Mouse (Mus musculus): ENCODE measurements around the gene Lrfn4. TPM values are rescaled to one million over a fixed set of nuclear protein-coding genes. Genes with fewer than 3 reads are reported as not detected.
A peak's percentile ranks its signal among the peaks of the same experiment; 100 is the strongest.

Lrfn4 gene
- polyA plus RNA-seq, 1 experiment from 2014 or later, result 0.28 TPM

GRCm38 (mm10) chr19:4567665-4568064 is 47.8 kb downstream of the Lrfn4 start:
- no peak for ATAC-seq (ENCODE audit: low read depth)
- peak overlapping the region; percentile 57 for H3K9ac ChIP-seq (ENCODE audit: low read depth, low read length)
- H3K4me2 ChIP-seq (ENCODE audit: low read depth, low read length), result no peak overlapping the region
- H3K4me3 ChIP-seq (ENCODE audit: low read depth, low read length), result no peak overlapping the region
- WGBS (ENCODE audit: insufficient replicate concordance), result 34% methylated on average over 2 of the region's 2 CpGs
- no peaks in the 10 kb centered on the region for H3K36me3 ChIP-seq (ENCODE audit: control insufficient read depth, insufficient read depth)
- H3K9me3 ChIP-seq (replicated peaks; ENCODE audit: control insufficient read depth, low read length), result no peaks in the 10 kb centered on the region
- peak overlapping the region; percentile 99 for H3K27ac ChIP-seq (ENCODE audit: low read length)
- H3K27me3 ChIP-seq (ENCODE audit: control insufficient read depth, insufficient read depth, low read depth, low read length), result no peaks in the 10 kb centered on the region
- peaks cover 79% of the 10 kb centered on the region for H3K4me1 ChIP-seq (ENCODE audit: control insufficient read depth, low read depth, low read length)

- no peaks in the 10 kb centered on the region for H3K9me3 ChIP-seq (replicated peaks; ENCODE audit: control insufficient read depth, low read length)
- no peaks in the 10 kb centered on the region for H3K36me3 ChIP-seq (ENCODE audit: control insufficient read depth, insufficient read depth)
- H3K4me2 ChIP-seq (ENCODE audit: low read depth, low read length), result peak overlapping the region; percentile 6; the same call in 1 of the 2 replicates
- 51% methylated on average over 2 of the region's 2 CpGs for WGBS (ENCODE audit: insufficient replicate concordance)
- peak; percentile 65 for ATAC-seq (ENCODE audit: low read depth)
- no peak overlapping the region for H3K4me3 ChIP-seq (ENCODE audit: low read depth, low read length)
- H3K27me3 ChIP-seq (ENCODE audit: control insufficient read depth, insufficient read depth, low read depth, low read length), result no peaks in the 10 kb centered on the region
- H3K4me1 ChIP-seq (ENCODE audit: control insufficient read depth, low read depth, low read length), result peaks cover 83% of the 10 kb centered on the region
- peak overlapping the region; percentile 57 for H3K9ac ChIP-seq (ENCODE audit: low read depth, low read length)
- H3K27ac ChIP-seq (ENCODE audit: low read length), result peak overlapping the region; percentile 99
These were observed 48.6 kb downstream of the Lrfn4 start for GRCm38 (mm10) chr19:4566880-4567279.

GRCm38 (mm10) chr19:4565678-4566077 is 49.8 kb downstream of the Lrfn4 start:
- peak; percentile 31 for ATAC-seq (ENCODE audit: low read depth)
- Histone ChIP-seq H3K27ac (ENCODE audit: low read length) (peak overlapping the region; percentile 99), H3K9ac (ENCODE audit: low read depth, low read length) (0 out of 2 replicates have a peak overlapping the region, but pooled peaks have one; percentile 13), H3K9me3 (replicated peaks; ENCODE audit: control insufficient read depth, low read length) (no peaks in the 10 kb centered on the region), H3K36me3 (ENCODE audit: control insufficient read depth, insufficient read depth) (no peaks in the 10 kb centered on the region), H3K4me1 (ENCODE audit: control insufficient read depth, low read depth, low read length) (peaks cover 79% of the 10 kb centered on the region), H3K27me3 (ENCODE audit: control insufficient read depth, insufficient read depth, low read depth, low read length) (no peaks in the 10 kb centered on the region), H3K4me2 (ENCODE audit: low read depth, low read length) (no peak overlapping the region), H3K4me3 (ENCODE audit: low read depth, low read length) (no peak overlapping the region)
- WGBS (ENCODE audit: insufficient replicate concordance), result 92% methylated on average over 5 of the region's 5 CpGs

Small RNA genes within 50 kb of the gene (microRNA-seq; reads per million reads assigned to microRNA genes)
- gene Mir6986, result 0.98 reads per million

Other genes starting within 250 kb of the Lrfn4 start
- 11.0 and 13.7 TPM in 2 replicates for gene Kdm2a, start 217.4 kb downstream of the Lrfn4 start, polyA plus RNA-seq (2015; fragmentation: Nextera tagmentation; extraction: Ambion mirVana)
- 8.0 and 11.8 TPM in 2 replicates for gene Rhod, start 176.2 kb downstream of the Lrfn4 start, polyA plus RNA-seq (2015; fragmentation: Nextera tagmentation; extraction: Ambion mirVana)
- gene Syt12, start 138.2 kb downstream of the Lrfn4 start, polyA plus RNA-seq (2015; fragmentation: Nextera tagmentation; extraction: Ambion mirVana), result 0.20 and 0.32 TPM in 2 replicates
- gene 2010003K11Rik, start 117.1 kb downstream of the Lrfn4 start, polyA plus RNA-seq (2015; fragmentation: Nextera tagmentation; extraction: Ambion mirVana), result 0.18 and 0.45 TPM in 2 replicates
- gene Pcx, start 105.2 kb downstream of the Lrfn4 start, polyA plus RNA-seq (2015; fragmentation: Nextera tagmentation; extraction: Ambion mirVana), result 88.7 and 118 TPM in 2 replicates
- gene Rce1, start 10.0 kb upstream of the Lrfn4 start, polyA plus RNA-seq (2015; fragmentation: Nextera tagmentation; extraction: Ambion mirVana), result 22.5 and 23.5 TPM in 2 replicates
- 0.40 and 0.57 TPM in 2 replicates for gene Gm960, start 83.0 kb upstream of the Lrfn4 start, polyA plus RNA-seq (2015; fragmentation: Nextera tagmentation; extraction: Ambion mirVana)
- gene Sptbn2, start 95.5 kb upstream of the Lrfn4 start, polyA plus RNA-seq (2015; fragmentation: Nextera tagmentation; extraction: Ambion mirVana), result 0.07 and 0.12 TPM in 2 replicates
- 17.6 and 18.3 TPM in 2 replicates for gene Rbm4b, start 140.8 kb upstream of the Lrfn4 start, polyA plus RNA-seq (2015; fragmentation: Nextera tagmentation; extraction: Ambion mirVana)
- gene Rbm4, start 178.2 kb upstream of the Lrfn4 start, polyA plus RNA-seq (2015; fragmentation: Nextera tagmentation; extraction: Ambion mirVana), result 28.3 and 29.2 TPM in 2 replicates
- gene Gm21992, start 195.9 kb upstream of the Lrfn4 start, polyA plus RNA-seq (2015; fragmentation: Nextera tagmentation; extraction: Ambion mirVana), result 11.7 and 13.7 TPM in 2 replicates
- gene Rbm14, start 196.0 kb upstream of the Lrfn4 start, polyA plus RNA-seq (2015; fragmentation: Nextera tagmentation; extraction: Ambion mirVana), result 39.1 and 41.2 TPM in 2 replicates
- gene Ccs, start 223.7 kb upstream of the Lrfn4 start, polyA plus RNA-seq (2015; fragmentation: Nextera tagmentation; extraction: Ambion mirVana), result 55.2 and 57.1 TPM in 2 replicates
- gene Ccdc87, start 223.7 kb upstream of the Lrfn4 start, polyA plus RNA-seq (2015; fragmentation: Nextera tagmentation; extraction: Ambion mirVana), result not detected in 2 replicates
- gene Ctsf, start 239.5 kb upstream of the Lrfn4 start, polyA plus RNA-seq (2015; fragmentation: Nextera tagmentation; extraction: Ambion mirVana), result 27.3 and 30.5 TPM in 2 replicates